Mouse (Mus musculus) left cerebral cortex, postnatal 10 days (tissue): ENCODE results near the gene Rasgrf2. TPM values are rescaled to one million over a fixed set of nuclear protein-coding genes. Genes with fewer than 3 reads are reported as not detected.

Experiments used
- DNase-seq, 2 experiments: peaks; one replicate each; pipeline ENCODE4 v3.0.0; 2021 to 2022; ENCODE audit warnings: low spot score in 2 of 2, mixed read lengths in 1 of 2; ENCODE audit errors: extremely low spot score in 1 of 2
- intact Hi-C: fragments of 180-260 bp; cut with DNase I; formaldehyde crosslinking; loops from one replicate; pipeline ENCODE4 v1.15.1; 2025
- total RNA-seq, 2 experiments: library from RNA; stranded (reverse); gene quantifications; 2 replicates each; pipeline ENCODE4 v1.2.3; 2021

Gene Rasgrf2
- total RNA-seq, 2 experiments from 2014 or later: 109 to 121 TPM

DNA sequence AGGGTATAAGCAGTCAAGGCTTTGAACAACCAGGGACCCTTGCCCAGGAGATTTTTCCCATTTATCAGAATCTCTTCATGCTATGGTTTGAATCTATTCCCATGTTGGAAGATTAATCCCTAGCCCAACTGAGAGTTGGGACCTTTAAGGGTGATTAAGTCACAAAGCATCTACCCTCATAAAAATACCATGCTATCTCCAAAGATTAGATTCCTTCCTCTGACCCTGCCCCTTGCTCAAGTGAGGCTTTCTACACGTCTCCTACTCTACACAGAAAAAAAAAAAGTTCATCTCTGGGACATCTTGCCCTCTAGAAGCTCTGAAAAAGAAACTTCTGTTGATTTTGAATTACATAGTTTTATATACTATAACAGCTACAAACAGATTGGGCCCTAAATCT is 154.5 kb downstream of the Rasgrf2 start:
- no peak for DNase-seq
- intact Hi-C loops: no loop called here

- intact Hi-C loops: no loop called here
- no peak for DNase-seq
Observed at GRCm38 (mm10) chr13:91976541-91976940, 154.9 kb downstream of the Rasgrf2 start.

DNA sequence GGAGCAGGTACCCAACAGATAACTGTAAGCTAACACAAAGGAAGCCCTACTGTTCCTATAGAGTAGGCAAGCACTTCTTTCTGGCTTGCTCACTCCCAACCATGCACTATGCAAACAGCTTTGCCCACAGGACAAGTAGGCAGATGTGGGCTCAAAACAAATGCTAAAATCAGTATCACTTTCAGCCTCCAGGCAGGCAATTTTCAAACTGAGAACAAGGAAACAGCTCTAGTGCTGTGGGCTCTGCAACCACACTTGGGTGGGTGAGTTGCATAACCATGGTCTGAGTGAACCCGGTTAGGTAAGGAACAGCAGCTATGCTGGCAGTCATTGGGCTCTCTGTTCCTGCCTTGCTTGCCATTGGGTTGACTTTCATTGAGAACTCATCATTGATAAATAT is 157.3 kb downstream of the Rasgrf2 start:
- no peak for DNase-seq
- intact Hi-C loops: no loop called here

- intact Hi-C loops: no loop called here
- no peak for DNase-seq
Observed at GRCm38 (mm10) chr13:91971246-91971645, 160.2 kb downstream of the Rasgrf2 start.

- DNase-seq: no peak
- intact Hi-C loops: no loop called here
Observed at GRCm38 (mm10) chr13:91956474-91956873, 175.0 kb downstream of the Rasgrf2 start.

GRCm38 (mm10) chr13:91955646-91956045 is 175.8 kb downstream of the Rasgrf2 start:
- intact Hi-C loops: no loop called here
- no peak for DNase-seq

- intact Hi-C loops: no loop called here
Observed at GRCm38 (mm10) chr13:91955175-91955574, 176.3 kb downstream of the Rasgrf2 start.

GRCm38 (mm10) chr13:91940113-91940512 is 191.3 kb downstream of the Rasgrf2 start:
- intact Hi-C loops: no loop called here

More at GRCm38 (mm10) chr13:91955175-91955574, 176.3 kb downstream of the Rasgrf2 start:
- peak in 1 of 2 experiments; percentile 18 for DNase-seq

DNA sequence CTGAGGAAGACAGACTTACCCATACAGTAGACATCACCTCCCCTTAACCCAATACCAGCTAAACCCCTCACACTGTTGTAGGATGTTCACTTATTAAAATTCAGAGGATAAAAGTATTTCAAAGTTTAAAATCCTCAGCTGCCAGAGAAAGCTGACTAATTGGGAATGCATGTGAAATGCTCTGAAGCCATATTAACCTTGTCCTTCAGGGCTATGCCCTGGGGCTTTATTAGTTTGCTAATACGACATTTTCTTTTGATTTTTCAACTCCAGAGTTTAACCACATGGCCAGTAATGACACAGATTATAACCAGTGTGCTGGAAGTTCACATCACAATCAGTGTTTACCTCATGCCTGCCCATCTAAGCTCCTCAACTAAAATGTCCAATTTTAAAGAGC is 192.6 kb downstream of the Rasgrf2 start:
- intact Hi-C loops: no loop called here
- no peak for DNase-seq

More at GRCm38 (mm10) chr13:91940113-91940512, 191.3 kb downstream of the Rasgrf2 start:
- DNase-seq: no peak

DNA sequence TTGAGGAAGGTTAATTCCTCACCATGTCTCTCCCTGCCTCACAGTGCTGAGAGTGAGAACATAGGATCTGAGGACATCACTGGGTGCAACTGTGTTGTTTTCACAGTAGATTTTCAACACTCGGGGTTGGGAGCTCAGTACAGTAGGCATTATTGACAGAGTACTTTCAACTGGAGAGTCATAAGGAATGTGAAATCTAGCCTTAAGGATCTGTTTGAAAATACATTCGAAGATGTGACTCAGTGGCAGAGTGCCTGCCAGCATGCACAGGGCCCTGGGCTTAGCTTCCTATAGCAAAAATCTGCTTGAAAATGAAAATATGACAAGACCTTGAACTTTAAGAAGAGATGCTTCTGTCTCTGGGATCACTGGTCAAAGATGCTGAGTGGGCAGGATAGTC is 194.2 kb downstream of the Rasgrf2 start:
- intact Hi-C loops: no loop called here
- no peak for DNase-seq

DNA sequence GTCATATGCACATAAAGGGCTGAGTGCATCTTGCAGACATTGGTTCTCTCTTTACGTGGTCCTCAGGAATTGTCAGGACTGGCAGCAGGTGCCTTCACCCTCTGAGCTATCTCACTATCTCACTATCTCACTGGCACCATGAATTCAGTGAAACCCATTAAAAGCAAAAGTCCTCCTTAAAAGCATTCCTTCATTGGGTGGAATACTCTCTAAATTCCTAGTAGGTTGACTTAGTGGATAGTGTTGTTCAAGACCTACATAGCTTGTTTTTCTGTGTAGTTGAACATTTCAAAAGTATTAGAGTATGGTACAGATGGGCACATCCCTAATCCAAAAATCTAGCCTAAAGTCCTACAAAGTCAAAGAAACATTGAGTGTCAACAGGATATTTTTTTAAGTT is 199.3 kb downstream of the Rasgrf2 start:
- intact Hi-C loops: no loop called here
- DNase-seq: no peak

GRCm38 (mm10) chr13:91929943-91930726 is 201.3 kb downstream of the Rasgrf2 start:
- intact Hi-C loops: no loop called here
- DNase-seq: no peak

- intact Hi-C loops: no loop called here
- no peak for DNase-seq
Observed at GRCm38 (mm10) chr13:91928605-91929389, 202.7 kb downstream of the Rasgrf2 start.

DNA sequence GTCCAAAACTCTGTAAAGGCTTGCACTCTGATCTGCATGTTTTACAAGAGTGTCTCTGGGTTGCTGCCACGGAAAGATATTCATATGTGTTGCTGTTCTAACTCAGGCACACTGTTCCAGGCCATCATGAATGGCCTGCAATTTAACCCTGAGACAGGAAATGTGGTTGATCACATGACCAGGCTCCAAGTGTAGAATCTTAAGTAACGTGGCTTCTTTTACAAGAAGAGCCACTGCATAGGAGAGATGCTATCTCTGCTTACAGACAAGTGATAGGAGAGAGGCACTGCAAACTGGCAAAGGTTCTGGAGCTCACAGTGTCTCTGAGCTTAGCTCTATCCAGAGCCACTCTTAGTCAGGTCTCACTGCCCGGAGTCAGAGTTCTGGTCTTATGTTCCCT is 210.4 kb downstream of the Rasgrf2 start:
- intact Hi-C loops: no loop called here
- no peak for DNase-seq

DNA sequence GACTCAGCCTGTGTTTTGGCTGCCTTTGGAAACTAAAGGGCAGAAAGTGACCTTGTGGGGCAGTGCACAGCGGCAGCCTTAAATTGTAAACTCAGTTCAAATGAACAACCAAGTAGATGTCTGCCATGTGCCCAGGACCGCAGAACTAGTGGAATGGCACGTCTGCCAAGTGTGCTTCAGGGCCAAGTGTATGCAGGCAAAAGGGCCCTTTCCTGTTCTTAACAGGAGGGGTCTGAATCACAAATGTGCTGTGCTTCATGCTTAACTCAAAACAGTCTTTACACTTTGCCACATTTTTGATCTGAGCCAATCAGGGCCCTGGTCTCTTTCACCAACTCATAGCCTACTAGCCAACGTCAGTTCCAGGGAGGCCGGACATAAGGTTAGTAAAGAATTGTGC is 212.7 kb downstream of the Rasgrf2 start:
- DNase-seq: no peak
- intact Hi-C loops: no loop called here

DNA sequence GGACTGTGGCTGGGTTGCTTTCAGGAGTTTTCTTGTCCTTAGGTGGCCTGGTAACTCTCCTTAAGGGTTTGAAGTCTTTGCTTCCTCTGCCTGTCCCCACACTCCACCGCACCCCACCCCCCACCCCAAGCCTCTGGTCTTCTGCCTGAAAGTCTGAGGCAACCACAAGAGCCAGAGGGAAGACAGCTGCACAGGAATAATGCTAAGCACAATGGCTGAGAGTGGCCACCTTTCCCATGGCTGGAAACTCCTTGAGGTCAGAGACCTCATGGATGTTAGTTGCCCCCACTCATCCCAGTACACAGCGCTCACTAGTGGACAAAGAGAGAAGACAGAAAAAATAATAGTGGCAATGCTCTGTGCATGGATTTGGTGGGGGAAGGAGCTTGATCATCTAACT is 213.6 kb downstream of the Rasgrf2 start:
- intact Hi-C loops: no loop called here
- no peak for DNase-seq

DNA sequence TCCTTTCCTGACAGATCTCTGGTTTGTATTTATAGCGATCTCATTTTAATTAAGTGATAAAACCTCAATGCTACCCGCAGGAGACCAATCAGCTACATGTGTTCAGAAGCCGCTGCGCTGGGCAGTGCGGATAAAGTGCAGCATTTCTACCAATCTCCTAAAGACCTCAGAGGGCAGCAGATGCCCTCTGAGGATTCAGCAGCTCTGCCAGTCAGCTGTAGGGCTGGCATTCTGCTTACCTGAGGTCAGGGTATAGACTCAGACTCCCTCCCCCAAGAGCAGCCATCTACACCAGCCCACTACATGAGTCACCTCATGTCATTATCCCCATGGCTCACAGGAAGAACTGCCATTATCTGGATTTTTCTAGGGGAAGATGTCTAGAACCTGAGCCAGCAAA is 215.1 kb downstream of the Rasgrf2 start:
- no peak for DNase-seq
- intact Hi-C loops: no loop called here

DNA sequence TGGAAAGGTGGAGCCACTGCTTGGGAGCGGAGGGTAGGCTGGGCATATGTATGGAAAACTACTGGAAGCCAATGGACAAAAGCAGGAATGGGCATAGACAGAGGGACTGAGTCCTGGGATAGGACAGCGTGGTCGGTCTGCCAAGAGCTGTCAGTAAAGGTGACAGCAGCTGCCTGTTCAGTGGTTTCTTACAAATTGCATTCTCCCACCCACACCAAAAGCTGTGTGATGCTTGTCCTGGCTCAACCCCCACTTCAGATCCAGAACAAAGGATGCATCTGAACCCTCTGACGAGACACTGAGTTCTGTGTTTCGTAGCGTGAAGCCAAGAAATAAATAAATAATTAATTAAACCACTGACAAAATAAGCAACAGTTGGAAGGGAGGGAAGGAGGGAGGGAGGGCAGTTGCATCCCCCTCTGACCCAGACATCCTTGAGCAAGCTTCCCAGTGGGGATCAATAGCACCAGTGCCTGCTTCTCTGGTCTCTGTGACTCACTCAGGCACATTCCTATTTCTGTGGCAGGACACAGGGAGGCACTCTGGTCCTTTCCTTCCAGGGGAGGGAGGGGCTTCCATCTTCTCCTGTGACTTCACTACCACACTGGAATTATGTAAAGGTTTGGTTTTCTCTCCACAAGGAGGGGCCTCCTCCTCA is 215.7 kb downstream of the Rasgrf2 start:
- intact Hi-C loops: no loop called here

DNA sequence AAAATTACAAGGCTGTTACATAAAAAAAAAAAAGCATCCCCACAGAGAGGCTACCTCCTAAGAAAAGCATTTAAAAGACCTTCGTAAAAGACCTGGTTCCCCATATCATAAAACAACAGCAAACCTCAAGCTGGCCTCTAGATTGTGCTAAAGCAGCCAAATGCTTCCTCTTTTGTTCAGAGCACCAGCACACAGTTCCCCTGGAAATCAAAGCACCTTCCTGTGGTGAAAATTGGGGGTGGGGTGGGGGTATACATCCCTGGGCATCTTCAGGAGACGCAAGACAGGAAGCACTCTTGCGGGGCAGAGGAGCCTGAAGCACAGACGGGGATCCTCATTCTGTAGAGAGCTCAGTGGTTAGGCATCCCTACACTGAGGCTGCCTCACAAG is 216.3 kb downstream of the Rasgrf2 start:
- intact Hi-C loops: no loop called here

More for the DNA sequence above, 215.7 kb downstream of the Rasgrf2 start:
- DNase-seq: peak; percentile 30 to 41

DNA sequence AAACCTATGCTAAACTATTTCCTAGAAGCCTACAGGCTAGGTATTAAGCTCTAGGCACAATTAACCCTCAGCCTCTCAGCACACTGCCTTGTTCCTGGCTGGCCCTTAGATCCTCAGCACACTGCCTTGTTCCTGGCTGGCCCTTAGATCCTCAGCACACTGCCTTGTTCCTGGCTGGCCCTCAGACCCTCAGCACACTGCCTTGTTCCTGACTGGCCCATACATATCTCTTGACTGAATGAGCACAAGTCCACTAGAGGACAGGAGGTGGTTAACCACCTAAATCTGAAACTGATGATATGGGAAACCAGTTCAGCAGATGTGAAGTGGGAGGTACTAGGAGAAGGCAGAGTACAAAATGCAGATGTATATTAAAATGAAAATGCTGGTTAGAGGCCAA is 219.8 kb downstream of the Rasgrf2 start:
- intact Hi-C loops: no loop called here
- no peak for DNase-seq

More for the DNA sequence above, 216.3 kb downstream of the Rasgrf2 start:
- no peak for DNase-seq
